Mouse (Mus musculus) NIH3T3 (cell line): ENCODE data around the gene Ppp1r11.
A peak's percentile ranks its signal among the peaks of the same experiment; 100 is the strongest.

Experiments
- DNase-seq: peaks from one replicate; pipeline ENCODE4 v3.0.0-alpha.2; 2012; ENCODE audit warnings: low read depth

Gene Ppp1r11

DNA sequence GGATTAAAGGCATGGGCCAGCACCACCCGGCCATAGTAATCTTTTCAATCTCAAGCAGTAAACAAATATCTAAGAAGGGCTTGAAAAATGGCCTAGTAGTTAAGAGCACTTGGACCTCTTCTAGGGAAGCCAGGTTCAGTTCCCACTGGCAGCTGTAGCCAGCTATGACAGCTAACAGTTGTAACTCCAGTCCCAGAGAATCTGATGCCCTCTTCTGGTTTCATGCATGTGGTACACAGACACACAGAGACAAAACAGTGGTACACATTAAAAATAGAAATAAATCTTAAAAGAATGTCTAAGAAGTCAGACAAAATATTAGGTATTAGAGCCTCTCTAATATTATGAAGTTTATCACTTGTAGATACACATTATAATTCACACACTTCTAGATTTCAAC lies 9.6 kb upstream of the Ppp1r11 start:
- peak; percentile 44 for DNase-seq

- DNase-seq, result peak; percentile 51
Measured at GRCm38 (mm10) chr17:36958884-36959283, 7.3 kb upstream of the Ppp1r11 start.

DNA sequence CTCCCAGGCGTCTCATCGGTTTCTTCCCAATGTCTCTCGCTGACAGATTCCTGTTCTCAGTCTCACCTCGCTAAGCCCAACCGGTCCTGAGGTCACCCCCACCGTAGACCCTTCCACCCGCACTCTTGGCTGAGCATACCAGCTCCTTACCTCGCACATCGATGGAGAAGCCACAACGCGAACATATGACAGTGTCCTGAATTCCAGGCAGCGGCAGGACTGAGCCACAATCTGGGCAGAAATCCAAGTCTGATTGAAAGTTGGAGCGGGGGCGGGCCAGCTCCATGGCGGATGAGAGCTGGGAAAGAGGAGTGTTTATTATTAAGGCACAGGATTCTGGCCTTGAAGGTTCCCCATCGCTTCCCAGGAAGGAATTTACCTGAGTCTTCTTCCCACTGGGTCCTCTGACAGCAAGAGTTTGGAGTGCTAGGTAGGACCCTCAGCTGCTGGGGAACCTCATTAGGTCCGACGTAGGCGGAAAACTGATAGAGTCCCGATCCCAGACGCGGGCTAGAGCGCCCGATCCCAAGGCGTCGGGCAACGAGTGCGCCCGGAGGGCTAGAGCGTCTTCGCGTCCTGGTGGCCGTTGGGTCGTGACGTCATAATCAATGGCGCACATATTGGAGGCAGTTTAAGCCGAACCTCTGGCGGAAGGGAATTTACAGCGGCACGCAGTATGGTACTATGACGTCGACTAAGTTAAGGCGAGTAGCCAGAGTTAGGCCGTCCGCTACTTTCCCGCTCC lies 6.6 kb upstream of the Ppp1r11 start, which contains the start of the genes Znrd1 and Znrd1as:
Gene Znrd1, minus strand, starts transcription at position 561 of the 745 bp plus-strand sequence.
Gene Znrd1as, plus strand, starts transcription at position 594 of the 745 bp plus-strand sequence.
- peak; percentile 99 for DNase-seq

DNA sequence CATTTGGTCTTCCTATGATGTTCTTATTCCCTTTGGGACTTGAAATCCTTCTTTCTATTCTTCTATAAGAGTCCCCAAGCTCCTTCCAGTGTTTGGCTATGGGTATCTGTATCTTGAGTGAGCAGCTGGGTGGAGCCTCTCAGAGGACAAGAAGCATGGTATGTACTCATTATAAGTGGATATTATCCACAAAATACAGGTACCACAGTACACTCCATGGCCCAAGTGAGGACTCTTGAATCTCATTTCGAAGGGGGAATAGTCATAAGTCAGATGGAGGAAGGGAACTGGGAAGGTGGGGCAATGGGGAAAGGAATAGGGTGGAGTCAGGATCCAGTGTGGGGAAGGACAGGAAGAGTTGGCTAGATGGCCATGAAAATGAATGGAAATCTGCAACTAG lies 1.5 kb upstream of the Ppp1r11 start:
- DNase-seq, result no peak

DNA sequence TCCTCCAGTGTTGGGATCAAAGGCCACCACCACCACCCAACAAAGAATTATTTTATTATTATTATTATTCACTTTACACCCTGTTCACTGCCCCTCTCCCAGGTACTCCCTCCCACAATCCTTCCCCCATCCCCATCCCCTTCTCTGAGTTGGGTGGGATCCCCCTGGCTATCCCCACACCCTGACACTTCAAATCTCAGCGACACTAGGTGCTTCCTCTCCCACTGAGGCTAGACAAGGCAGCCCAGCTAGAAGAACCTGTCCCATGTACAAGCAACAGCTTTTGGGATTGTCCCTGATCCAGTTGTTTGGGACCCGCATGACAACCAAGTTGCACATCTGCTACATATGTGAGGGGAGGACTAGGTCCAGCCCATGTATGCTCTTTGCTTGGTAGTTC lies 1.1 kb upstream of the Ppp1r11 start:
- no peak for DNase-seq

GRCm38 (mm10) chr17:36949265-36949664 lies 2.3 kb downstream of the Ppp1r11 start:
- no peak for DNase-seq

DNA sequence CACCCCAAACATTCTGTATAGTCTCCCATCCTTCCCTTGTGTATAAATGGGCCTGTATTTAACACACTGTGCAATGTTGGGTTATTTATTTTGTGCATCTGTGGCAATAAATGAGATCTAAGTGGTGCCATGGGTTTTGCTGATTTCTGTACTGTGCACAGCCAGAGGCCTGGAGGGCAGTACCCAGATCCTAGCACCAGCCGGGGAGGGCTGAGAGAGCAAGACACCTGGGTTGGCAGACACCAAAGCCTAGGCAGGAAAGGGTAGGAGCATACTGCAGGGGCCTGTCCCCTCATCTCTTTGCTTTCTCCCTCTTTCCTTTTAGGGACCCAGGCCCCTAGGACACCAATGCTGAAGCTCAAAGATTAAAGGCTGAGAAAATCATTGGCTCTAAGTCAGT lies 3.3 kb downstream of the Ppp1r11 start:
- DNase-seq, result no peak

DNA sequence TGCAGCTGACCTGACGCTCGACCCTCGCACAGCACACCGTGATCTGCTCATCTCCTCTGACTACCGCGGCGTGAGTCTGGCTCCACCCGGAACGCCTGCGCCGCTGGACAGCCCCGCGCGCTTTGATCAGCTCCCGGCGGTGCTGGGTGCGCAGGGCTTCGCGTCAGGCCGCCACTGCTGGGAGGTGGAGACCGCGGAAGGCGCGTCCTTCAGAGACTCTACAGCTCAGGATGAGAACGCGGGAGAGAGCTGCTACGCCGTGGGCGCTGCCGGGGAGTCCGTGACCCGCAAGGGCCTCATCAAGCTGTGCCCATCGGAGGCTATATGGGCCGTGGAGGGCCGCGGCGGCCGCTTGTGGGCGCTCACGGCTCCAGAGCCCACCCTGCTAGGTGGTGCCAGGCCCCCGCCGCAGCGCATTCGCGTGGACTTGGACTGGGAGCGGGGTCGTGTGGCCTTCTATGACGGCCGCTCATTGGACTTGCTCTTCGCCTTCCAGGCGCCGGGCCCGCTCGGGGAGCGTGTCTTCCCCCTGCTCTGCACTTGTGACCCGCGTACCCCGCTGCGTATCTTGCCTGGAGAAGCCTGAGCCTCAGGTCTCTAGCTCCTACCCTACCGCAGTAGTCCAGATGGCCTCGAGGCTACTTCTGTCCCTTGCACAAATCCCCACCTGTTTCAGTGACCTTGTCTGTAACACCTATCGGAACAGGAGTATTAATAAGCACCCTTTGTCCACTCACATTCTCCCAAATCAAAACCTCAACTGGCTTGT lies 4.3 kb downstream of the Ppp1r11 start:
- DNase-seq, result peak; percentile 71

DNA sequence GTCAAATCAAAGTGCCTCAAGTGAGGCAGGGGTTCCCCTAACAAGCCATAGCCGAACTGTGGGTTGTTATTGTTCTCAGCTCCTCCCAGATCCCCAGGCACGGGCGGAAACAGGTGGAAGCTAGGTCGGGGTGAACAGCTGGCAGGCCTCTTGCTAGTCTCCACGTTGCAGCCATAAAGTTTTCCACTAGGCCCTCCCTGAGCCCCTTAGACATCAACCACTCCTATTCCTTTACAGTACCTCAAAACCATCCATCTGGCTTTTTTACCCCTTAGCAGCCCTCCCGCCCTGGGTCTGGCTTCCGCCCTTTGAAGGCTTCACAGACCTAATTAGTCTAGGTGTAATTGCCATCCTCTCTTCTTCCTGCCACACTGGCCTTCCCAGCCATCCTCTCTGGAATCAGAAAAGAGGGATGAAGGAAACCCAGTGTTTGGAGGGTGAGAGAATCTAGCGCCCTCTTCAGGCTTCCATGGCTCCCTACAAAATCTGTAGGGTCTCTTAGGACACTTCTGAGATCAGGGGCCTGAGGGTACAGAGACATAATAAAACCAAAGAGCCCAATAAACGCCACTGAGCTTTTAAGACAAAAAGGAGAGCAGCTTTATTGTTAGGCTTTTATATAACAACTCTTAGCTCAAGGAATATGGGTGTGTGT lies 7.3 kb downstream of the Ppp1r11 start:
- no peak for DNase-seq

DNA sequence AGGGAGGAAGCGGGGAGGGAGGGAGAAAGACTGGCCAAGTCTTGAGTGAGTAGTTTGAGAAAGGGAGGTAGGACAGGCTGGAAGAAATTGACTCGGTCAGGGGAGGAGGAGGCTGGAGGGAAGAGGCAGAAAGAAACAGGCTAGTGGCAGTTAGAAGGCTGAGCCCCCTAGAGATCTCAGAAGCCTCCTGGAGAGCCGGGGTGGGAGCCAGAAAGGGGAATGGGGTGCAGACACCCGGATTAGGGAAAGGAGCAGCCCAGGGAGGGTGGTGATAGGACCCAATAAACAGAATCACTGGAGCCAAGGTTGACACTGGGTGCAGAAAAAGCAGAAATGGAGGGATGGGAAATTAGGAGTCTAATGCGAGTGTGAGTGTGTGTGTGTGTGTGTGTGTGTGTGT lies 7.8 kb downstream of the Ppp1r11 start:
- no peak for DNase-seq

GRCm38 (mm10) chr17:36942791-36943471 lies 8.6 kb downstream of the Ppp1r11 start, which contains the start of gene Rnf39:
TSS of gene Rnf39 (plus strand) at chr17:36942918.
- no peak for DNase-seq

DNA sequence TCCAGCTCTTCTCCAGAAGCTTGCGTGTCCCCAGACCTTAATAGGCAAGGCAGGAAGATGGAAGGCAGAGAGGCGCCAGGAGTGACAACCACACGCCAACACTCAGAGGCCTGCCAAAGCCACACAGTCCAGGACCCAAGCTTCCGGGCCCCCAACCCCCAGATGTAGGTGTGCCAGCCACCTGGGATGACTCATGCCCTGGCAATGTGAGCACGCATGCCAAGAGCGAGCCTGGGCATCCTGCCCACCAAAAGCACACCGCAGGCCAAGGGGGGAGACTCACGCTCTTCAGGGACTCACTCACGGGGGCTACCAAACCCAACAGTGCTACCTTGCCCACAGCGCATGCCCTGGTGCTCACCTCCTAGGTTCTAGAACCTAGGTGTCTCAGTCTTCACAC lies 9.2 kb downstream of the Ppp1r11 start:
- DNase-seq, result peak; percentile 37

DNA sequence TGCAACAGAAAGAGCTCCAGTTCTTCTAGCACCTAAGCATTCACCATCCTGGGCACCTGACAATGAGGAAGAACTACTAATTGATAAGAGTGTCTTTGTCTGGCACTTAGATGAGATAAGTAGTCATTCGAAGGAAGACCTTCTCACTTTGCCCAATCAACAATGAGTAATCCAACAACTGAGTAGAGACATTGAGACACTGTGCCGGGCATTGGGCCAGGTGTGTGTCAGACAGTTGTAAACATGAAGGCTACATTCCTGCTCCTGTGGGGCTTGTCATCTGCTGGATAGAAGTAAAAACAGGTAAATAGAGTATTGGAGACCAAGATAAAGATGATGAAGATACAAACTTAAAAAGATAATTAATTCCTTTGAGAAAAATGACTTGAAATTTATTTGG lies 13.5 kb downstream of the Ppp1r11 start:
- peak; percentile 67 for DNase-seq

- DNase-seq, result peak; percentile 85
Measured at GRCm38 (mm10) chr17:36931806-36932205, 19.7 kb downstream of the Ppp1r11 start.

- DNase-seq, result peak; percentile 15
Measured at GRCm38 (mm10) chr17:36931130-36931529, 20.4 kb downstream of the Ppp1r11 start.

DNA sequence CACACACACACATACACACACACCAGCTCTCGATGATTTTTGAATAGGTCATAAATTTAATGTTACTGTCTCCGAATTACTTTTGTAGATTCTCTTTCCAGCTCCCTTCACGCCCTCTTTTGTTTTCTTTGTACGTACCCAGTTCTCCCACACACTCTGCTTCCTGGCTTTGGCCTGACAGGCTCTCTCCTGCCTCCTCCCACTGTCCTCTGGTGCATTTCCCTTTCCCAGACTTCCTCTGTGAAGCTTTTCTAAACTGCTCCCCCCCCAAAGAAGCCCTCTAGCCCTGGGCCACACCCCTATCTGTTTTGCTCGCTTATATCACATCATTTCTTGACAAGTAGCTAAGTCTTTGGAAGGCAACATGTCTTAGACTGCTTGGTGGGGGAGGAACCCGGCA lies 21.3 kb downstream of the Ppp1r11 start:
- no peak for DNase-seq

DNA sequence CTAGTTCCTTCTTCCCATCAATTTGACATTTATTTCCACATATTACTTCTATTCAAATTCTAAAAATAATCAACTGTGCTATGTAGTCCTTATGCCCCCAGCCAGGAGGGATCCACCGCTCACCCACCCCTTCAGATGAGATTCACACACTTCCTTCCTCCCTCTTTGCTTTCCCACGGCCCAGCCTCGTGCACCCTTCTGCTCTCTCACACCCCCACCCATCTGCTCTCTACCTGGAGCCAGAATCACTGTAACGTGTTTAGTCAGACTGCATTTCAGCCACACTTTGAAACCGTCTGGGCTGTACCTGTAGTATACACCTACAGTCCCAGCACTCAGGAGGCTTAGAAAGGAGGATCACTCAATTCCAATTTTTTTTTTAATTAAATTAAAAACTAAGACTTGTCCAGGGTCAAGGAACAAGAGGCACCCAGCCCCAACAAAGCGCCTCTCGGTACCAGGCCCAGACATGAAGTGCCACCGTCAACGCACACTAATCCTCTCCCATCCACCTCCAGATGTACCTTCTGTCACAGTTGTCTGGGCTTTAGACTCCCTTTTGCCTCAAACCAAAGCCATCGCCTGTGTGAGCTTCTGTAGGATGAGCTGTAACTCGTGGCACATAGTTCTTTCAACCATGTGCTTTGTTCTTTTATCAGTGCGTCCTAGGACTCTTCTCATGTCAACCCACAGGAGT lies 22.2 kb downstream of the Ppp1r11 start:
- DNase-seq, result no peak

DNA sequence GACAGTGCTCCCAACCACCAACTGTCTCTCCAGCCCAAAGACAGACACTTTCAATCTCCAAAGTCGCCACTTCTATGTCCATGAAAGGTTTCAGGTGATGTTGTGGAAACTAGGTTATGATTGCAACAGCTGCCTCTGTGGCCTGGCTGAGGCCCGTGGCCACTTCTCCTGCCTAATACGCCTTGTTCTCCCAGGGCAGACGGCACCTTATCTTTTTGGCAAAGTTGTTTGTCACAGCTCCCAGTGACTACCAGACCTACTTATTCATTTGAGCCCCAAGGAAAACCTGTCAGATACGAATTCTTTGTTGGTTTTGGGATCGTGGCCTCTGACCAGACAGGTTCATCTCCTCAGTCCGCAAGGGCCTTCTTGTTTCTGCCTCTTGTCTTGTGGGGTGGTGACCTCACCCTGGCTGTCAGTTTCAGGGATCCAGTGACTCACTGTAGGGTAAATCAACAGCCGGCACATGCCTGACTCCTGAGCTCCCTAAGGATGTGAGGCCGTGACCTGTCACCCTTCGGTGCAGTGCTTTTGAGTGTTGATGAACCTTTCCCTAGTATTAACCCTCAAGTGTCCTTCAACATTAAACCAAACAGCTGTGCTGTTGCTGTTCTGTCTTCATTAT lies 23.9 kb downstream of the Ppp1r11 start:
- no peak for DNase-seq

GRCm38 (mm10) chr17:36923491-36923890 lies 28.1 kb downstream of the Ppp1r11 start:
- DNase-seq, result no peak

GRCm38 (mm10) chr17:36922715-36923114 lies 28.8 kb downstream of the Ppp1r11 start:
- DNase-seq, result no peak

DNA sequence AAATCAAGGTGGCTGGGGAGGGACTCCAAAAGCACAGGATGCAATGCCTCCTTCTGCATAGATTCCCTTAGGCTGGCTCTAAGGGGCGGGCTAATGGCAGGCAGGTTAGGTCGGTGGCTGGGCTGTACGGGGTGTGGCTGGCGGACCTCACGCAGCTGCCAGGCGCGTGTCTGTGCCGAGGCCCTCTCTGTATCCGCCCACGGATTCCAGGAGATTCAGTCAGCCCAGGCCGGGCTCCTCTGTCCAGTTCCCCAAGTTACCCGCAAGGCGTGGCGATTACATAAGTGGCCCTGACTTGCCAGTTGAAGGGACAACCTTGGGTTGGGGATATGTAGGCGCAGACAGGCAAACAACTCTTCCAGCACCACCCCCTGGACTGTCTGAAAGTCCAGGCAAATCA lies 31.3 kb downstream of the Ppp1r11 start:
- DNase-seq, result no peak
